Mouse (Mus musculus): ENCODE results near the gene Slc39a3.

GRCm38 (mm10) chr10:81077916-81078315, 40.7 kb upstream of the Slc39a3 start:
- TF ChIP-seq CHD2 (IDR thresholded peaks at IDR 0.05; ENCODE audit: low read depth, low read length), result no peak
- TF ChIP-seq ZNF384 (IDR thresholded peaks at IDR 0.05; ENCODE audit: low read depth, low read length), result no peak
- TF ChIP-seq MAFK (IDR thresholded peaks at IDR 0.05; ENCODE audit: insufficient read depth, low read depth, low read length), result no peak

Measured in ES-E14 (cell line).